Mouse (Mus musculus): ENCODE results near the gene Plagl2. TPM values are rescaled to one million over a fixed set of nuclear protein-coding genes. Genes with fewer than 3 reads are reported as not detected.

The Plagl2 gene
- polyA plus RNA-seq, 1 experiment from 2014 or later, result 35.3 TPM

- Histone ChIP-seq H3K4me2 (peak overlapping the region; percentile 95), H3K9me3 (ENCODE audit: control insufficient read depth, low read length) (no peaks in the 10 kb centered on the region), H3K4me3 (ENCODE audit: low read depth, low read length) (peak overlapping the region; percentile 98), H3K36me3 (ENCODE audit: control insufficient read depth, insufficient read depth, low read length) (peaks cover 4% of the 10 kb centered on the region; the same call in 1 of the 2 replicates), H3K9ac (ENCODE audit: low read length) (peak overlapping the region; percentile 99), H3K27me3 (ENCODE audit: control insufficient read depth, insufficient read depth, low read length) (no peaks in the 10 kb centered on the region), H3K27ac (ENCODE audit: low read depth, low read length) (no peak overlapping the region), H3K4me1 (ENCODE audit: control insufficient read depth, insufficient read depth, low read length) (peaks cover 22% of the 10 kb centered on the region)
- ATAC-seq (ENCODE audit: low FRiP score) (no peak), DNase-seq (ENCODE audit: low spot score, missing footprints) (peak; percentile 86)
- 73% methylated on average over 6 of the region's 6 CpGs for whole genome bisulfite sequencing
These were observed 930 bp upstream of the Plagl2 start for GRCm38 (mm10) chr2:153242156-153242555.

GRCm38 (mm10) chr2:153240701-153241235 lies 458 bp downstream of the Plagl2 start:
- H3K27me3 ChIP-seq (ENCODE audit: control insufficient read depth, insufficient read depth, low read length), result no peaks in the 10 kb centered on the region
- H3K4me2 ChIP-seq, result peak overlapping the region; percentile 95
- under 1% methylated on average over 33 of the region's 33 CpGs for WGBS
- H3K27ac ChIP-seq (ENCODE audit: low read depth, low read length), result peak overlapping the region; percentile 78
- H3K4me3 ChIP-seq (ENCODE audit: low read depth, low read length), result peak overlapping the region; percentile 98
- ATAC-seq (ENCODE audit: low FRiP score) (no peak; the same call in 1 of the 2 replicates), DNase-seq (ENCODE audit: low spot score, missing footprints) (peak; percentile 94)
- H3K9me3 ChIP-seq (ENCODE audit: control insufficient read depth, low read length), result no peaks in the 10 kb centered on the region
- peaks cover 9% of the 10 kb centered on the region for H3K36me3 ChIP-seq (ENCODE audit: control insufficient read depth, insufficient read depth, low read length)
- peak overlapping the region; percentile 99 for H3K9ac ChIP-seq (ENCODE audit: low read length)
- H3K4me1 ChIP-seq (ENCODE audit: control insufficient read depth, insufficient read depth, low read length), result peaks cover 22% of the 10 kb centered on the region

DNA sequence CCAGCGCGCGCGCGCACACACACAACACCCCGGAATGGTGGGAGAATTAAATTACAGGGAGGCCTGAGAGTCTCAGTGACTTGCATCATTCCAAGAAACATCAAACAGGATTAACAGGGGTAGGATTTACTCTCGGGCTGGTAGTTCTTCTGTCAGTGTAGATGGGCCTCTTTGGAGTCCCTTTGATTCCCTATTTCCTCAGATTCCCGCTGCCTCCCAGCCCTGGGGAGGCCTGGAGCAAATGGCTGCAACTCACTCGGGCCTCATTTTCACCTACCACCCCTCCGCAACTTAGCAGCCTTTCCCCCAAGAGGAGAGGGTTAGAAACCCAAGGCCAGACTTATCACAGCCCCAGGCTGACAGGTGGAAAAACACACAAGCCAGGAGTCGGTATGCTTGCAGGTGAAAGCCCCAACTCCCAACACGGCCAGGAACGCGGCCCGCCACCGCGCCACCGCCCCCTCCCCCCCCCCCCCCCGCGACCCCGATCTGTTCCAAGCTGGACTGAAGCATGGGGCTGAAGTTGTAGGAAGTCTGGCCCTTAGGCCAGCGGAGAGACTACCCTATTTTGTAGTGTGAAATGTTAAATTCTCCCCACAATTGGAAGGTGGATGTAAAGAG lies 1.3 kb downstream of the Plagl2 start:
- peak overlapping the region; percentile 95 for H3K4me2 ChIP-seq
- H3K27me3 ChIP-seq (ENCODE audit: control insufficient read depth, insufficient read depth, low read length), result no peaks in the 10 kb centered on the region
- peak; percentile 91 for DNase-seq (ENCODE audit: low spot score, missing footprints)
- no peak for ATAC-seq (ENCODE audit: low FRiP score)
- peaks cover 22% of the 10 kb centered on the region for H3K4me1 ChIP-seq (ENCODE audit: control insufficient read depth, insufficient read depth, low read length)
- H3K27ac ChIP-seq (ENCODE audit: low read depth, low read length), result peak overlapping the region; percentile 78; the same call in 1 of the 2 replicates
- peak overlapping the region; percentile 99 for H3K9ac ChIP-seq (ENCODE audit: low read length)
- WGBS, result 1% methylated on average over 19 of the region's 22 CpGs
- H3K9me3 ChIP-seq (ENCODE audit: control insufficient read depth, low read length), result no peaks in the 10 kb centered on the region
- H3K36me3 ChIP-seq (ENCODE audit: control insufficient read depth, insufficient read depth, low read length), result peaks cover 11% of the 10 kb centered on the region
- H3K4me3 ChIP-seq (ENCODE audit: low read depth, low read length), result peak overlapping the region; percentile 98

DNA sequence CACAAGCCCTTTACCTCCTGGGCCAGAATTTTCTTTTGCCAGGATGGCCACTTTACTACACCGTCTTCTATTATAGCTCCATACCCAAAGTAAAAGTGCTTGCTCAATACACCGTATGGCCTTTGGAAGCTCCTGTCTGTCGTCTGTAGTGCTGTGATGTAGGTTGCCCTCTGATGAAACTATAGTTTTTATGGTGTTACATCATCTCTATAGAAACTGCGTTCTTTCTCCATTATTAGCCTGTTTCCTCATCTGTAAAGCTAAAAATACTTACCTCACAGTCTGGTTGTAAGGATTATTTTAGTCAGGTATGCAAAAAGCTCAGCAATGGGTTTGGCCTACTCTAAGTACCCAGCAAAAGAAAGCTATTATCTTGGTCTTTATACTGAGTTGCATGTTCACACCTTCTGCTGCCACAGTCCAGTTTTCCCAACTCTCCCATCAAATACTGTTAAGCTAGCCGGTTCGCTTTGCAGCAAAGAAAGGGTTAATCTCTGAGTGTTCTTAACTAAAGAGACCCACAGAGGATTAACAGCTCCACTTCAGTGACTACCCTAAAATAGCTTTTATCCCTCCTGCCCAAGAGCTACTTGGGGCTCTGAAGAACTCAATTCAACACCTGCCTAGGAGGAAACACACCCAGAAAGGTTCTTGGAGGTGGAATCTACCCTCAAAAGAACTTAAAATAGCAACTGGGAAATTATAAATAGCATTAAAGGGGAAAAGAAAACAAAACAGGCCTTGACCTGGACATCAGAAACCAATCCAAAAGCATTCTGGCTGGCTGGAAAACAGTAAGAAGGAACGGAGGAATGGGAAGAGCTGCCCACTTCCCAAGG lies 2.0 kb downstream of the Plagl2 start:
- no peaks in the 10 kb centered on the region for H3K9me3 ChIP-seq (ENCODE audit: control insufficient read depth, low read length)
- H3K4me1 ChIP-seq (ENCODE audit: control insufficient read depth, insufficient read depth, low read length), result peaks cover 22% of the 10 kb centered on the region
- 41% methylated on average over 7 of the region's 7 CpGs for WGBS
- H3K4me2 ChIP-seq, result peak overlapping the region; percentile 95
- H3K9ac ChIP-seq (ENCODE audit: low read length), result peak overlapping the region; percentile 99
- H3K27me3 ChIP-seq (ENCODE audit: control insufficient read depth, insufficient read depth, low read length), result no peaks in the 10 kb centered on the region
- H3K4me3 ChIP-seq (ENCODE audit: low read depth, low read length), result peak overlapping the region; percentile 98
- H3K27ac ChIP-seq (ENCODE audit: low read depth, low read length), result no peak overlapping the region; the same call in 1 of the 2 replicates
- no peak for ATAC-seq (ENCODE audit: low FRiP score)
- peak; percentile 85 for DNase-seq (ENCODE audit: low spot score, missing footprints)
- H3K36me3 ChIP-seq (ENCODE audit: control insufficient read depth, insufficient read depth, low read length), result peaks cover 10% of the 10 kb centered on the region

GRCm38 (mm10) chr2:153238406-153238805 lies 2.8 kb downstream of the Plagl2 start:
- H3K36me3 ChIP-seq (ENCODE audit: control insufficient read depth, insufficient read depth, low read length), result peaks cover 10% of the 10 kb centered on the region; the same call in 1 of the 2 replicates

GRCm38 (mm10) chr2:153237891-153238290 lies 3.3 kb downstream of the Plagl2 start:
- H3K4me3 ChIP-seq (ENCODE audit: low read depth, low read length), result no peak overlapping the region
- 70% methylated on average over 4 of the region's 4 CpGs for WGBS
- H3K9me3 ChIP-seq (ENCODE audit: control insufficient read depth, low read length), result no peaks in the 10 kb centered on the region
- H3K4me1 ChIP-seq (ENCODE audit: control insufficient read depth, insufficient read depth, low read length), result peaks cover 22% of the 10 kb centered on the region
- ATAC-seq (ENCODE audit: low FRiP score), result no peak
- H3K9ac ChIP-seq (ENCODE audit: low read length), result no peak overlapping the region
- no peak for DNase-seq (ENCODE audit: low spot score, missing footprints)
- H3K27ac ChIP-seq (ENCODE audit: low read depth, low read length), result no peak overlapping the region
- H3K27me3 ChIP-seq (ENCODE audit: control insufficient read depth, insufficient read depth, low read length), result no peaks in the 10 kb centered on the region
- no peak overlapping the region for H3K4me2 ChIP-seq
- peaks cover 10% of the 10 kb centered on the region; the same call in 1 of the 2 replicates for H3K36me3 ChIP-seq (ENCODE audit: control insufficient read depth, insufficient read depth, low read length)

More at GRCm38 (mm10) chr2:153238406-153238805, 2.8 kb downstream of the Plagl2 start:
- Histone ChIP-seq H3K4me2 (no peak overlapping the region), H3K4me3 (ENCODE audit: low read depth, low read length) (no peak overlapping the region), H3K9ac (ENCODE audit: low read length) (no peak overlapping the region), H3K4me1 (ENCODE audit: control insufficient read depth, insufficient read depth, low read length) (peaks cover 22% of the 10 kb centered on the region), H3K27ac (ENCODE audit: low read depth, low read length) (no peak overlapping the region), H3K9me3 (ENCODE audit: control insufficient read depth, low read length) (no peaks in the 10 kb centered on the region), H3K27me3 (ENCODE audit: control insufficient read depth, insufficient read depth, low read length) (no peaks in the 10 kb centered on the region)
- WGBS, result 54% methylated on average over 2 of the region's 2 CpGs
- ATAC-seq (ENCODE audit: low FRiP score) (no peak), DNase-seq (ENCODE audit: low spot score, missing footprints) (no peak)

DNA sequence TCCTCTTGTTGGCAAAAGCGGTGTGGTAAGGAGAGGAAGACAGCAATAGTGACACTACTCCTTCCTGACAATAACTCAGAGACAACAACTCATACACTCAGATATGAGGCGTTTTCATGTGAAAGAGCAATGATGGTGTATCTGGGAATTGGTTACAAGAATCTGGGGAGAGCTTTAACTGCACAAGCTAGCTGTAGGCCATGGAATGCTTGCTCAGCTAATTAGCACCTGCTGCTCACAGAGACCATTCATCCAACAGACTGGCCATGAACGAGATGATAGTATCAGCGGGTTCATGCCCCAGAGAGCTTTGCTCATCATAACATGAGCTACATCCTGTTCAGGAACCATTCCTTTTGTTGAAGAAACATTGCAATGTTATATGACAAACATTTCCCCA lies 4.0 kb downstream of the Plagl2 start:
- Histone ChIP-seq H3K4me2 (no peak overlapping the region), H3K4me3 (ENCODE audit: low read depth, low read length) (no peak overlapping the region), H3K36me3 (ENCODE audit: control insufficient read depth, insufficient read depth, low read length) (peaks cover 14% of the 10 kb centered on the region), H3K27ac (ENCODE audit: low read depth, low read length) (no peak overlapping the region), H3K9me3 (ENCODE audit: control insufficient read depth, low read length) (no peaks in the 10 kb centered on the region), H3K9ac (ENCODE audit: low read length) (no peak overlapping the region), H3K4me1 (ENCODE audit: control insufficient read depth, insufficient read depth, low read length) (peaks cover 18% of the 10 kb centered on the region), H3K27me3 (ENCODE audit: control insufficient read depth, insufficient read depth, low read length) (no peaks in the 10 kb centered on the region)
- ATAC-seq (ENCODE audit: low FRiP score) (no peak), DNase-seq (ENCODE audit: low spot score, missing footprints) (no peak)
- 82% methylated on average over 4 of the region's 4 CpGs for WGBS

- H3K4me3 ChIP-seq (ENCODE audit: low read depth, low read length), result no peak overlapping the region
- 91% methylated on average over 5 of the region's 5 CpGs for WGBS
- H3K36me3 ChIP-seq (ENCODE audit: control insufficient read depth, insufficient read depth, low read length), result peaks cover 33% of the 10 kb centered on the region
- H3K9me3 ChIP-seq (ENCODE audit: control insufficient read depth, low read length), result no peaks in the 10 kb centered on the region
- H3K27me3 ChIP-seq (ENCODE audit: control insufficient read depth, insufficient read depth, low read length), result no peaks in the 10 kb centered on the region
- no peak overlapping the region for H3K4me2 ChIP-seq
- peaks cover 11% of the 10 kb centered on the region for H3K4me1 ChIP-seq (ENCODE audit: control insufficient read depth, insufficient read depth, low read length)
- H3K9ac ChIP-seq (ENCODE audit: low read length), result no peak overlapping the region
- no peak overlapping the region for H3K27ac ChIP-seq (ENCODE audit: low read depth, low read length)
- ATAC-seq (ENCODE audit: low FRiP score) (no peak), DNase-seq (ENCODE audit: low spot score, missing footprints) (peak; percentile 37)
These were observed 12.7 kb downstream of the Plagl2 start for GRCm38 (mm10) chr2:153228523-153228922.

- peaks cover 33% of the 10 kb centered on the region for H3K36me3 ChIP-seq (ENCODE audit: control insufficient read depth, insufficient read depth, low read length)
- ATAC-seq (ENCODE audit: low FRiP score) (no peak), DNase-seq (ENCODE audit: low spot score, missing footprints) (no peak)
- H3K27me3 ChIP-seq (ENCODE audit: control insufficient read depth, insufficient read depth, low read length), result no peaks in the 10 kb centered on the region
- no peak overlapping the region for H3K9ac ChIP-seq (ENCODE audit: low read length)
- WGBS, result 92% methylated on average over 4 of the region's 4 CpGs
- H3K4me2 ChIP-seq, result no peak overlapping the region
- H3K4me3 ChIP-seq (ENCODE audit: low read depth, low read length), result no peak overlapping the region
- H3K9me3 ChIP-seq (ENCODE audit: control insufficient read depth, low read length), result no peaks in the 10 kb centered on the region
- H3K27ac ChIP-seq (ENCODE audit: low read depth, low read length), result no peak overlapping the region
- H3K4me1 ChIP-seq (ENCODE audit: control insufficient read depth, insufficient read depth, low read length), result peaks cover 11% of the 10 kb centered on the region
These were observed 13.3 kb downstream of the Plagl2 start for GRCm38 (mm10) chr2:153227959-153228358.
